Mouse (Mus musculus): ENCODE data around the gene Chid1. TPM values are rescaled to one million over a fixed set of nuclear protein-coding genes. Genes with fewer than 3 reads are reported as not detected.

Chid1 gene
- polyA plus RNA-seq, 1 experiment from 2014 or later, result 69.8 TPM

DNA sequence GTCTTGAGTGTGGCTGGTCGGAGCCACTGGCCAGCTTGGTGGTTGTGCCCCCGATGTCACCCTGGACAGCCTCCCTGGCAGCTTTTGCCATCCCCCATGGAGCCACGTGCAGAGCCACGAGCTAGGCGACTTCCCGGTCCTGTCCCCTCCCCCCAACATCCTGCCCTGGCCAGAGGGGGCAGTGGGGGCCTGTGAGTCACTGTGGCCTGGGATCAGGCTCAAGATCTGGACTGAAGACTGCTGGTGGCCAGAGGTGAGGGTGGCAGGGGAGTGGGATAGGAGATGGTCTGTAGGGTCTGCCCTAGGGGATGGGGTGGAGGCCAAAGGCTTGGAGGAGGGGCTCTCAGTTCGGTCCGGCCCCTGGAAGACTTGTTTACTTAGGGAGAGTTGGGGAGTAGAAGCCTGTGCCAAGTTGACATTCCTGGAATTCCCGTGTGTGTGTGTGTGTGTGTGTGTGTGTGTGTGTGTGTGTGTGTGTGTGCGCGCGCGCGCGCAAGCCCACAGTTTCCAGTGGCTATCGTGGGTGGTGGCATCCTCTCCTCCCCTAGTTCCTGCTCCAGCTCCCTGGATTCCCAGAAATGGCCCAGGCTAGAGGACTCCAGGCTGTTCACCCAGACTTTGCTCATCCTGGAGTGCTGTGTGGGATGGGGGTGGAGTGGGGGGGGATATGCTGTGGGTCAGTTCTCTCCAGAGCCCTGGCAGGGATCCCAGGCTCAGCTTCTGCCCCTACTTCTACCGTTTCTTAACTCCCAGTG lies 63.3 kb downstream of the Chid1 start:
- H3K4me2 ChIP-seq (ENCODE audit: low read depth, low read length), result peak overlapping the region; percentile 93
- H3K27me3 ChIP-seq (replicated peaks; ENCODE audit: control insufficient read depth, insufficient read depth, low read length), result peaks cover 4% of the 10 kb centered on the region; the same call in 1 of the 2 replicates
- peak overlapping the region; percentile 88 for H3K4me3 ChIP-seq (ENCODE audit: low read length)
- no peaks in the 10 kb centered on the region for H3K36me3 ChIP-seq (ENCODE audit: control insufficient read depth, insufficient read depth, low read length)
- peak; percentile 70 for ATAC-seq
- peak overlapping the region; percentile 90 for H3K9ac ChIP-seq (ENCODE audit: low read depth, low read length)
- H3K27ac ChIP-seq (ENCODE audit: low read length), result peak overlapping the region; percentile 97
- no peaks in the 10 kb centered on the region for H3K9me3 ChIP-seq (ENCODE audit: control insufficient read depth, low read length)
- peaks cover 46% of the 10 kb centered on the region for H3K4me1 ChIP-seq (ENCODE audit: control insufficient read depth, insufficient read depth, low read length)
- 1% methylated on average over 17 of the region's 17 CpGs for WGBS

DNA sequence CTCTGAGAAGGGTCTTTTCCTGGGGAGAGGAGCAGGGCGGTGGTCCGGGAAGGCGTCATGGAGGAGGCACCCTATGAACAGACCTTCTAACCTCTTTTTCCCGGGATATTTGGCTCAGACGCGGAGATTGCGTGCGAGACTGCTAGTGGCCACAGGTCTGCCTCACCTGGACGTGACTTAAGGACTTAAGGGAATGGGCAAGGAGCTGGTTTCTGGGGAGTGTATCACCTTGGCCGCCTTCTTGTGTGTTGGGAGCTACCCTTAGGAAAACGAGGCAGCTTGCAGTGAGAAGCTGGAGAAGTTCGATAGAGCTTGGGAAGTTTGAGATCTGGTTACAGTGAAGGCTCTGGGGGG lies 63.9 kb downstream of the Chid1 start:
- H3K9ac ChIP-seq (ENCODE audit: low read depth, low read length), result peak overlapping the region; percentile 90
- no peaks in the 10 kb centered on the region for H3K27me3 ChIP-seq (replicated peaks; ENCODE audit: control insufficient read depth, insufficient read depth, low read length)
- no peaks in the 10 kb centered on the region for H3K9me3 ChIP-seq (ENCODE audit: control insufficient read depth, low read length)
- peak overlapping the region; percentile 93 for H3K4me2 ChIP-seq (ENCODE audit: low read depth, low read length)
- peaks cover 40% of the 10 kb centered on the region for H3K4me1 ChIP-seq (ENCODE audit: control insufficient read depth, insufficient read depth, low read length)
- H3K4me3 ChIP-seq (ENCODE audit: low read length), result peak overlapping the region; percentile 88
- WGBS, result 2% methylated on average over 12 of the region's 12 CpGs
- 0 out of 2 replicates have a peak, but pooled peaks cover 2% of the 10 kb centered on the region for H3K36me3 ChIP-seq (ENCODE audit: control insufficient read depth, insufficient read depth, low read length)
- peak overlapping the region; percentile 97 for H3K27ac ChIP-seq (ENCODE audit: low read length)
- 0 out of 2 replicates have a peak, but pooled peaks have one; percentile 1 for ATAC-seq

DNA sequence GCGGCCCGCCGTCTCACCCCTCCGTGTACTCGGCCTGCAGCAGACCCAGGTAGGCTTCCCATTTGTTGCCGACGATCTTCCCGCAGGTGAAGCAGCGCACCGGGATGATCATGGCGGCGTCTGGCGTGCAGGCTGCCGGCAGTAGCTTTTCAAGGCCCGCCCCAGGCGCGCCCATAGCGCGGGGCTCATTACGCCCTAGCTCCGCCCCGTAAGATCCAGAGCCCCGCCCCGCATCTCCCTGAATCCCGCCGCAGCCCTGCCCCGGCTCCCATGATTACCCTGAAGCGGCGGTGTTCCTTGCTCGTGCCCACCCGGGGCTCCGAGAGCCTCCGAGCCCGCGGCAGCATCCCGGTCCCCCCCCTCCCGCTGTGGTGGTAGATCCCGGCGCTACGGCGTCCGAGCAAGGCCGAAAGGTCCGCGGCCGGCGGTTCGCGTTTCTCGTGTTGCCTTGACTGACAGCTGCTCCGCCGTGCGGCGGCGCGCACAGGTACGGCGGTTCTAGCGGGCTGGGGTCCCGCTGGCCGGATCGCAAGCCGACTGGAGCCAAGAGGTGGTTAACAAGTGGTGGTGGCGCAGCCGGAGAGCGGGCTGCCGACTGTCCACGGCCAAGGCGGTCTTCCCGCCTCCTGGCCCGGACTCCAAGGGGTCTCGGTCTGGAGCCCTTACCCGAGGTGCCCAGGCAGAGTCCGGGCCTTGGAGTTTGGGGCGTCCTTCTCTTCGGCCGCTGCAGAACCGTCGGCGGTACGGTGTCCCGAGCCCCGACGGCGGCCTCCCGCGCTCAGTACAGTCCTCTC lies 64.4 kb downstream of the Chid1 start, which contains the start of the genes Polr2l and Tspan4:
Gene Polr2l (minus strand): TSS at position 122 of the 794 bp plus-strand sequence.
Gene Tspan4 (plus strand): TSS at position 230 of the 794 bp plus-strand sequence.
- Histone ChIP-seq H3K4me3 (ENCODE audit: low read length) (peak within 1 kb of the TSS; percentile 88), H3K36me3 (ENCODE audit: control insufficient read depth, insufficient read depth, low read length) (peaks cover 7% of the 10 kb centered on the region; the same call in 1 of the 2 replicates), H3K4me1 (ENCODE audit: control insufficient read depth, insufficient read depth, low read length) (peaks cover 40% of the 10 kb centered on the region), H3K9me3 (ENCODE audit: control insufficient read depth, low read length) (no peaks in the 10 kb centered on the region), H3K4me2 (ENCODE audit: low read depth, low read length) (peak within 1 kb of the TSS; percentile 93), H3K27me3 (replicated peaks; ENCODE audit: control insufficient read depth, insufficient read depth, low read length) (no peaks in the 10 kb centered on the region), H3K27ac (ENCODE audit: low read length) (peak within 1 kb of the TSS; percentile 97), H3K9ac (ENCODE audit: low read depth, low read length) (peak within 1 kb of the TSS; percentile 90)
- peak; percentile 71 for ATAC-seq
- WGBS, result under 1% methylated on average over 87 of the region's 87 CpGs

DNA sequence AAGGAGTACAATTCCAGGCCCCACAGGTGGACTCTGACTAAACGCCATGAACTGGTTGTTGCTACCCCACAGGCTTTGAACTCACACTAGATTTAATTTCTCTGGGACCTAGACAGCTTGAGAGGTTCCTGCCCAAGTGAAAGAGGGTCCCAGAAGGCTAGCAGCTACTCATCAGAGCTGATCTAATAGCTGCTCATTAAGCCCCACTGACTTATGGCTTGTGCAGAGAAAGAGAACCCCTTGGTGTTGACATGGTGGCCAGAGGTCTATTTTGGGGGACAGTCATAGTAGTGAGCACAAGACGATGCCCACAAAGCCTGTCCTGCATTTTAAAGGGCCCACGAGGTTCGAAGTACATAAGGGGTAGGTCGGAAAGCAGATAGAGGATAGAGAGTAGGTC lies 65.5 kb downstream of the Chid1 start:
- peaks cover 7% of the 10 kb centered on the region; the same call in 1 of the 2 replicates for H3K36me3 ChIP-seq (ENCODE audit: control insufficient read depth, insufficient read depth, low read length)

DNA sequence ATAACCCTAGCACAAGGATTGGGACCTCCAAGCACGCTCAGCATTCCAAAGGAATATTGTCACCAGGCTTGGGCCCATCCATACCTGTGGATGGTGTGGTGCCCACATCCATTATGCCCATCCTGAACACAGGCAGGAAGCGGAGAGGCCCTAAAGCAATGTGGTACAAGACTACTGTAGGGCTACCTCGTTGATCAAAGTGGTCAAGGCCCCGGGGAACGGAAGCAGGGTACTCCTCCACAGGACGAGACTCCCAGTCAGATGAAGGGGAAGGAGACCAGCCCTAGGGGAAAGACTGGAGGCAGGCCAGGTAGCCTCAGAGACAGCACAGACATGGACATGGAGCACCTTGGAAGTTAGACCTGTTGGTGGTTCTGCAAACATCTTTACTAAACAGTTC lies 66.9 kb downstream of the Chid1 start:
- 87% methylated on average over 6 of the region's 6 CpGs for WGBS
- peaks cover 48% of the 10 kb centered on the region for H3K4me1 ChIP-seq (ENCODE audit: control insufficient read depth, insufficient read depth, low read length)
- H3K27me3 ChIP-seq (replicated peaks; ENCODE audit: control insufficient read depth, insufficient read depth, low read length), result no peaks in the 10 kb centered on the region
- H3K9me3 ChIP-seq (ENCODE audit: control insufficient read depth, low read length), result no peaks in the 10 kb centered on the region
- ATAC-seq, result no peak
- no peak overlapping the region for H3K27ac ChIP-seq (ENCODE audit: low read length)
- H3K4me3 ChIP-seq (ENCODE audit: low read length), result no peak overlapping the region
- H3K4me2 ChIP-seq (ENCODE audit: low read depth, low read length), result no peak overlapping the region
- H3K36me3 ChIP-seq (ENCODE audit: control insufficient read depth, insufficient read depth, low read length), result peaks cover 7% of the 10 kb centered on the region; the same call in 1 of the 2 replicates
- no peak overlapping the region for H3K9ac ChIP-seq (ENCODE audit: low read depth, low read length)

More for the DNA sequence above, 65.5 kb downstream of the Chid1 start:
- no peak overlapping the region for H3K27ac ChIP-seq (ENCODE audit: low read length)
- ATAC-seq, result no peak
- peak overlapping the region; percentile 88 for H3K4me3 ChIP-seq (ENCODE audit: low read length)
- H3K27me3 ChIP-seq (replicated peaks; ENCODE audit: control insufficient read depth, insufficient read depth, low read length), result no peaks in the 10 kb centered on the region
- peaks cover 45% of the 10 kb centered on the region for H3K4me1 ChIP-seq (ENCODE audit: control insufficient read depth, insufficient read depth, low read length)
- no peaks in the 10 kb centered on the region for H3K9me3 ChIP-seq (ENCODE audit: control insufficient read depth, low read length)
- WGBS, result 7% methylated on average over 5 of the region's 5 CpGs
- H3K4me2 ChIP-seq (ENCODE audit: low read depth, low read length), result peak overlapping the region; percentile 93
- peak overlapping the region; percentile 90 for H3K9ac ChIP-seq (ENCODE audit: low read depth, low read length)

DNA sequence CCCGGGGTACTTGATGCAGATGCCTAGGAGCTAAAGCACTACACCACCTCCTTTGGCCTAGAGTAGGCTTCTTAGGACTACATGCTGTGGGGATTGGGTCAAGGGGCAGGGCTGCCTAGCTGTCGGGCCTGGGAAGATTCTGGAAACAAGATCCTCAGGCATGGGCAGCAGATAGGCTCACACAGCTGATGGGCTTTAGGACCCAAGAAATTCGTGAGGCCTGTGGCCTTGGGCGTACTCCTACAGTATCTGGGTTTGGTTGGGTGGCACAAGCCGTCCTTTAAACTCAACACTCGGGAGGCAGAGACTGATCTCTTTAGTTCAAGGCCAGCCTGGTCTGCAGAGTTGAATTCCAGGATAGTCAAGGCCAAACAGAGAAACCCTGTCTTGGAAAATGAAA lies 67.4 kb downstream of the Chid1 start:
- no peak overlapping the region for H3K4me2 ChIP-seq (ENCODE audit: low read depth, low read length)
- no peak overlapping the region for H3K9ac ChIP-seq (ENCODE audit: low read depth, low read length)
- no peak overlapping the region for H3K4me3 ChIP-seq (ENCODE audit: low read length)
- H3K4me1 ChIP-seq (ENCODE audit: control insufficient read depth, insufficient read depth, low read length), result peaks cover 43% of the 10 kb centered on the region
- no peak for ATAC-seq
- no peaks in the 10 kb centered on the region for H3K9me3 ChIP-seq (ENCODE audit: control insufficient read depth, low read length)
- WGBS, result 71% methylated on average over 6 of the region's 6 CpGs
- peaks cover 7% of the 10 kb centered on the region; the same call in 1 of the 2 replicates for H3K36me3 ChIP-seq (ENCODE audit: control insufficient read depth, insufficient read depth, low read length)
- H3K27ac ChIP-seq (ENCODE audit: low read length), result no peak overlapping the region
- no peaks in the 10 kb centered on the region for H3K27me3 ChIP-seq (replicated peaks; ENCODE audit: control insufficient read depth, insufficient read depth, low read length)

DNA sequence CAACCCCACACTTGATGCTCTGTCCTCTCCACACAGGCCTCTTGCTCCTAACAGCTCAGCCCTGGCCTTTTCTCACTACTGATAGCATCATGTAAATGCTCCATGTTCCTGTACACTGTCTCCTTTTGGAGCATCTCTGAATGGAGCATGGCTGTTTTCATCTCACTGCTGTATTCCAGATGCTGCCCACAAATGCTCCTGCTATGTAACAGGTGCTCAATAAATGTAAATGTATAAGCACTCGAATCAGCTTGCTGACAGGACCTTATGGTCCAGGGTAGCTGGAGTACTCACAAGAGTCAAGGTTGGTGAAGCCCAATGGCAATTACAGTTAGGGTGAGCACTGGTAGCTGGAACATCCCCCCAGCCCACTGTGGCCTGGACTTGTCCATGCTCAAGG lies 68.4 kb downstream of the Chid1 start:
- Histone ChIP-seq H3K4me2 (ENCODE audit: low read depth, low read length) (no peak overlapping the region), H3K9me3 (ENCODE audit: control insufficient read depth, low read length) (no peaks in the 10 kb centered on the region), H3K4me1 (ENCODE audit: control insufficient read depth, insufficient read depth, low read length) (peaks cover 40% of the 10 kb centered on the region), H3K4me3 (ENCODE audit: low read length) (no peak overlapping the region), H3K36me3 (ENCODE audit: control insufficient read depth, insufficient read depth, low read length) (peaks cover 7% of the 10 kb centered on the region; the same call in 1 of the 2 replicates), H3K9ac (ENCODE audit: low read depth, low read length) (no peak overlapping the region), H3K27me3 (replicated peaks; ENCODE audit: control insufficient read depth, insufficient read depth, low read length) (no peaks in the 10 kb centered on the region), H3K27ac (ENCODE audit: low read length) (0 out of 2 replicates have a peak overlapping the region, but pooled peaks have one; percentile 15)
- ATAC-seq, result no peak
- WGBS, result 89% methylated on average over 1 of the region's 1 CpGs

DNA sequence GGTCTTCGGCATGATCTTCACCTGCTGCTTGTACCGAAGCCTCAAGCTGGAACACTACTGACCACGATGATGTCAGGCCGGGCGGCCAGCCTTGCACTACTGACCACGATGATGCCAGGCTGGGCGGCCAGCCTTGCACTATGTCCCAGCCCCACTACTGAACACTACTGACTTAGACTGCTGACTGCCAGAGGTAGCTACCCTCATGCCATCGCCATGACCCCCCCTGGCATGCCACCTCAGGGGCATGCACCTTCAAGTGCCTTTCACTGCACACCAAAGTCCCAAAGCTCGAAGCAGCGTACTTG lies 69.1 kb downstream of the Chid1 start:
- H3K4me1 ChIP-seq (ENCODE audit: control insufficient read depth, insufficient read depth, low read length), result peaks cover 34% of the 10 kb centered on the region
- H3K9ac ChIP-seq (ENCODE audit: low read depth, low read length), result no peak overlapping the region
- no peak overlapping the region for H3K4me3 ChIP-seq (ENCODE audit: low read length)
- 87% methylated on average over 10 of the region's 10 CpGs for WGBS
- ATAC-seq, result no peak
- H3K36me3 ChIP-seq (ENCODE audit: control insufficient read depth, insufficient read depth, low read length), result peaks cover 7% of the 10 kb centered on the region; the same call in 1 of the 2 replicates
- no peaks in the 10 kb centered on the region for H3K27me3 ChIP-seq (replicated peaks; ENCODE audit: control insufficient read depth, insufficient read depth, low read length)
- H3K27ac ChIP-seq (ENCODE audit: low read length), result no peak overlapping the region
- no peak overlapping the region for H3K4me2 ChIP-seq (ENCODE audit: low read depth, low read length)
- no peaks in the 10 kb centered on the region for H3K9me3 ChIP-seq (ENCODE audit: control insufficient read depth, low read length)

DNA sequence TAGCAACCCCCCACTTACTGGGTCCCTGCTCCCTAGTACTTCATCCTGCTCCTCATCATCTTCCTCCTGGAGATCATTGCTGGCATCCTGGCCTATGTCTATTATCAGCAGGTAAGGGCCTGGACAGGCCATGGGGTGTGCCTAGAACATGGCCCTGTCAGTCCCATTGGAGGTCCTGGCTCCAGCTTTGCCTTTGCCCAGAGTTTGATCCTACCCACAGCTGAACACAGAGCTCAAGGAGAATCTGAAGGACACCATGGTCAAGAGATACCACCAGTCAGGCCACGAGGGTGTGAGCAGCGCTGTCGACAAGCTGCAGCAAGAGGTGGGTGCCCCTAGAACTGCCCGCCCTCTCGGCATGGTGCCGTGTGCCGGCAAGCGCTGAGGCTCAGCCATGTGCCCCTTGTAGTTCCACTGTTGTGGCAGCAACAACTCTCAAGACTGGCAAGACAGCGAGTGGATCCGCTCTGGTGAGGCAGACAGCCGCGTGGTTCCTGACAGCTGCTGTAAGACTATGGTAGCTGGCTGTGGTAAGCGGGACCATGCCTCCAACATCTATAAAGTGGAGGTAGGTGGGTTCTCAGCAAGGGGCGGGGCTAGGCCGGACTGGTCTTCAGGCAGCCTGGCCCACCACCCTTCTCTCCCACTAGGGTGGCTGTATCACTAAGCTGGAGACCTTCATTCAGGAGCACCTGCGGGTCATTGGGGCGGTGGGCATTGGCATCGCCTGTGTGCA lies 69.6 kb downstream of the Chid1 start:
- ATAC-seq, result no peak
- Histone ChIP-seq H3K36me3 (ENCODE audit: control insufficient read depth, insufficient read depth, low read length) (peaks cover 7% of the 10 kb centered on the region; the same call in 1 of the 2 replicates), H3K4me2 (ENCODE audit: low read depth, low read length) (no peak overlapping the region), H3K4me1 (ENCODE audit: control insufficient read depth, insufficient read depth, low read length) (peaks cover 33% of the 10 kb centered on the region), H3K27ac (ENCODE audit: low read length) (no peak overlapping the region), H3K9me3 (ENCODE audit: control insufficient read depth, low read length) (no peaks in the 10 kb centered on the region), H3K9ac (ENCODE audit: low read depth, low read length) (no peak overlapping the region), H3K27me3 (replicated peaks; ENCODE audit: control insufficient read depth, insufficient read depth, low read length) (0 out of 2 replicates have a peak, but pooled peaks cover 4% of the 10 kb centered on the region), H3K4me3 (ENCODE audit: low read length) (no peak overlapping the region)
- WGBS, result 90% methylated on average over 18 of the region's 18 CpGs
